Mouse (Mus musculus) layer of hippocampus, adult 18-20 months (tissue): ENCODE data around the gene Smg6. TPM values are rescaled to one million over a fixed set of nuclear protein-coding genes. Genes with fewer than 3 reads are reported as not detected.
A peak's percentile ranks its signal among the peaks of the same experiment; 100 is the strongest.

Experiments used
- DNase-seq, 2 experiments: peaks; one replicate each; pipeline ENCODE4 v3.0.0; 2022; ENCODE audit warnings: low spot score in 2 of 2
- total RNA-seq, 2 experiments: library from RNA; stranded (reverse); gene quantifications; 2 replicates each; pipeline ENCODE4 v1.2.3; 2021

Gene Smg6
- total RNA-seq, 2 experiments from 2014 or later, result 35.0 to 36.0 TPM

DNA sequence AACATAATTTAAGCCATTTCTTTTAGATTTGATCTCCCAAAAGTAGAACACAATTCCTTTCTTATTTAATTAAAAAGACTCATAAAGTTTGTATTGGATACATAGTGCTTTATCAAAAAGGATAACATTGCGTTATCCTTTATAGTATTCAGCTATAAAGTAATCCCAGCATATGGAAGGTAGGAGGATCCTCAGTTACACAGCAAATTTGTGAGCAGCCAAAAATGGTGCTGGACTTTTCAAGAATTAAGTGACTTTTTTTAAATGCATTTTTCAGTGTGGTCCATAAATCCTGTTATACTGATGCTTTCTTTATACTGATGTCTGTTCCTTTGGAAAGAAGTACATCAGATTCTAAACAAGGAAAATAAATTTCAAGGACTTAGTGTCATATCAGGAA, 169.1 kb downstream of the Smg6 start:
- no peak for DNase-seq

GRCm38 (mm10) chr11:75102763-75103339, 177.2 kb downstream of the Smg6 start:
- DNase-seq, result peak in 1 of 2 experiments; percentile 41

- DNase-seq, result no peak
Measured at GRCm38 (mm10) chr11:75106614-75107013, 181.0 kb downstream of the Smg6 start.

DNA sequence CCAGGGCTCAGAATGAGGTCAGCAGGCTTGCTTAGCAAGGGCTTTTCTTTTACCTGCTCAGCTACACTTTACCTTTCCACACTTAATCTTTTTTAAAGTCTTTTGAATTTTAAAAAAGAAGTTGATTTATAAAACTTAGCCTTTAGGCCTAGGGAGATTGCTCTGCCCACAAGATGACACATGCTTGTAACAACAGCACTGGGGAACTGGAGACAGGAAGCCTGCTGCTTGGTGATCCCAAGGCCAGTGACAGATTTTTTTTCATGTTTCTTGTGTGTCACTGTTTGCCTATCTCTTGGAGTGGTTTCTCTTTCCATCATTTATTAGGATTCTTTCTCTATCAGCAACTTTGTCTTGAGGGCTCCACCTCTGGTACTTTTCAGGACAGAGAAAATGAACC, 183.3 kb downstream of the Smg6 start:
- no peak for DNase-seq

DNA sequence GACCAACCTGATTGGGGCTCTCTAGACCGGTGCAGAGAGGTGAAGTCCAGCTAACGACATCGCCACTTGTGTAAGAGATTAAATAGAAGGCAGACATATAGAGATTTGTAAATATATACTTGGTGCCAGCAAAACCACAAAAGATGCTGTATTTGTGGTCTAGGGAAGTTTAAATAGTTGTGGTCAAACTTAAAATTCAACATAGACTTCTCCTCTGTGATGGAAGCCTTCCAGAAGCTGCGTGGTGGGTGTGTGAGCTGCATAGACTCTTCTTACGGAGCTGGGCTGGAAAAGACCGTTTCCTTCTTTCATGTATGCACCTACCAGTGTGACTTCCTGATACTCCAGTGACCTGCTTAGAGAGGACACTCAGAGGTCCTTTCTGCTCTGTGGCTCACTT, 190.8 kb downstream of the Smg6 start:
- no peak for DNase-seq

- DNase-seq, result peak; percentile 58 to 75
Measured at GRCm38 (mm10) chr11:75118141-75118540, 192.5 kb downstream of the Smg6 start.

- peak; percentile 42 to 47 for DNase-seq
Measured at GRCm38 (mm10) chr11:75119298-75119697, 193.7 kb downstream of the Smg6 start.

- no peak for DNase-seq
Measured at GRCm38 (mm10) chr11:75119841-75120240, 194.2 kb downstream of the Smg6 start.

GRCm38 (mm10) chr11:75121348-75121747, 195.7 kb downstream of the Smg6 start:
- DNase-seq, result no peak

GRCm38 (mm10) chr11:75124406-75124805, 198.8 kb downstream of the Smg6 start:
- DNase-seq, result no peak

DNA sequence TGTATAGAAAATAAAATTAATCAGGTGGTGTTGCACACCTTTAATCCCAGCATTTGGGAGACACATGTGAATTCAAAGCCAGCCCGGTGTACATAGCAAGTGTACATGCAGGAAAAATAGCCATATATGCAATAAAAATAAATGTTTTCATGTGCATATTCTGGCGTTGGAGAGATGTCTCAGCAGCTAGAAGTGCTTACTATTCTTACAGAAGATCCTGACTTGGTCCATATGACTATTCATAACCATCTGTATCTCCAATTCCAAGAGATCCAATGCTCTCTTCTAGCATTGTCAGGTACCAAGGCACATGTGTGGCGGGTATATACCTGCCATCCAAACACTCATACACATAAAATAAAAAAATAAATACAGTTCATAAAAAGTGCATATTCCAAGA, 200.8 kb downstream of the Smg6 start:
- DNase-seq, result no peak

DNA sequence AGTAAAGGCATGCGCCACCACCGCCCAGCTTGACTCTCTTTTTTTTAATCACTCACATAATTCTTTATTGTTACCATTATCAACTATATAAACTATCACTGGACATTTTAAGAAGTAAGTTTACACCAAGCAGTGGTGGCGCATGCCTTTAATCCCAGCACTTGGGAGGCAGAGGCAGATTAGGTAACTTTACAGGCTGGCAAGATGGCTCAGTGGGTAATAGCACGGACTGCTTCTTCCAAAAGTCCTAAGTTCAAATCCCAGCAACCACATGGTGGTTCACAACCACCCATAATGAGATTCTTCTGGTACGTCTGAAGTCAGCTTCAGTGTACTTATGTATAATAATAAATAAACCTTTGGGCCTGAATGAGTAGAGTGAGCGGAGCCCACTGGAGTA, 203.9 kb downstream of the Smg6 start:
- no peak for DNase-seq

- DNase-seq, result no peak
Measured at GRCm38 (mm10) chr11:75131300-75131699, 205.7 kb downstream of the Smg6 start.

DNA sequence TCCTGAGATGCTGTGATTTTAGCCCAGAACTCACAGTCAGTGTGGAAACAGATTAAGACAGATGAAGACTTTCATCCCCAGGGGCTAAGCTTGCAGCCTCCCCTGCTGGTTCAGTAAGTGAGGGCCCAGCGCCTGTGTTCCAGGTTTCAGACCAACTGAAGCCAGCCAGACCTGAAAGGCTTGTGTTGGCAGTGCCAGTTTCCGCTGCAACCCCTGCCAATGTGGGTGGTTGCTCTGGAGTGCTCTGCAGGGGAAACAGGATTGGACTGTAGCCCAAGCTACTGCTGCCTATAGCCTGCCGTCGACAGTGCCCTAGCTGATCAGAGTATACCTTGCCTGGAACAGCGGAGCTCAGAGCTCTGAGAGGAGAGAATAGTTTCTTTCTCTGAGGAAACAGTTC, 206.7 kb downstream of the Smg6 start:
- peak; percentile 42 to 62 for DNase-seq

DNA sequence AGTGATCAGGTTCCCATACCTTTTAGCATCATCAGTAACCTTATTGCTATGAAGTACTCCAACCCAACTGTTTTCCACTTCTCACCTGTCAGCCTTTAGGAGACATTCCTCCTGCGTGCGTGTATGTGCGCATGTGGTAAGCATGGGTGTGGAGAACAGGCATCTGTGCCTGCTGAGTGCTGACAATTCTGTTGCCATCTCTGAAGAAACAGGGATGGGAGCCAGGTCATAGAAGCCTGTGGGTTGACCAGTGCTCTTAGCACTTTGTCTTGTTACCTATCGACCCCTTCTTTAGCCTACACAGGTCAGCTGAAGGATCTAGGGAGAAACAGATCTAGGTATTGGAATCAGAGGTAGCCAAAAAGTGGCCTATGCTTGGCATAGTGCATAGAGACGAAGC, 207.8 kb downstream of the Smg6 start:
- no peak for DNase-seq

GRCm38 (mm10) chr11:75133951-75134350, 208.3 kb downstream of the Smg6 start:
- no peak for DNase-seq

DNA sequence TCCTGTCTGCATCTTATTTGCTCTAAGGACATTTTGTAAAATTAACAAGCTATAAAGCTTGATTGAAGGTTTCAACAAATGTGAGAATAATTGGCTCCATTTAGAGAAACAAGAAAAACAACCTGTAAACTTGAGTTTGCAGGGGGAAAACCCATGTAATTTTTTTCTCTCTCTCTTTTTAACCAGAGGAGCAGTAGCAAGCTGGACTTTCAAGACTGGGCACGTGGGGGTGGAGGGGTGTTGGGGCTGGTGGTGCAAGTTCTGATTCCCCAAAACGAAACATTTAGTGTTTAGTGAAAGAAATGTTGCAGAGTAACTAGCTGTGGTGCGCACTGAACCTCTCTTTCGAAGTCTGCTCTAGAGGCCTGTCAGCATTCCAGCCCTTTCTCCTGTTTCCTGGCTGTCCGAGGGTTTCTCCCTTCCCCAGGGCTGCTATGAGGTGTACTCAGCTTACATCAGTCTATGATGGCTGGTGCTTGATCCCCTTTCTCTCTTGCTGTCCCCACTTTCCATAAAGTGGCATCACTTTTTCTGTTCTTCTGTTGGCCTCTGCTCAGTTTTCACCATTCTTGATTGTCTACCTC, 209.0 kb downstream of the Smg6 start:
- no peak for DNase-seq

GRCm38 (mm10) chr11:75135358-75135757, 209.7 kb downstream of the Smg6 start:
- no peak for DNase-seq

GRCm38 (mm10) chr11:75136666-75137398, 211.2 kb downstream of the Smg6 start:
- no peak for DNase-seq

DNA sequence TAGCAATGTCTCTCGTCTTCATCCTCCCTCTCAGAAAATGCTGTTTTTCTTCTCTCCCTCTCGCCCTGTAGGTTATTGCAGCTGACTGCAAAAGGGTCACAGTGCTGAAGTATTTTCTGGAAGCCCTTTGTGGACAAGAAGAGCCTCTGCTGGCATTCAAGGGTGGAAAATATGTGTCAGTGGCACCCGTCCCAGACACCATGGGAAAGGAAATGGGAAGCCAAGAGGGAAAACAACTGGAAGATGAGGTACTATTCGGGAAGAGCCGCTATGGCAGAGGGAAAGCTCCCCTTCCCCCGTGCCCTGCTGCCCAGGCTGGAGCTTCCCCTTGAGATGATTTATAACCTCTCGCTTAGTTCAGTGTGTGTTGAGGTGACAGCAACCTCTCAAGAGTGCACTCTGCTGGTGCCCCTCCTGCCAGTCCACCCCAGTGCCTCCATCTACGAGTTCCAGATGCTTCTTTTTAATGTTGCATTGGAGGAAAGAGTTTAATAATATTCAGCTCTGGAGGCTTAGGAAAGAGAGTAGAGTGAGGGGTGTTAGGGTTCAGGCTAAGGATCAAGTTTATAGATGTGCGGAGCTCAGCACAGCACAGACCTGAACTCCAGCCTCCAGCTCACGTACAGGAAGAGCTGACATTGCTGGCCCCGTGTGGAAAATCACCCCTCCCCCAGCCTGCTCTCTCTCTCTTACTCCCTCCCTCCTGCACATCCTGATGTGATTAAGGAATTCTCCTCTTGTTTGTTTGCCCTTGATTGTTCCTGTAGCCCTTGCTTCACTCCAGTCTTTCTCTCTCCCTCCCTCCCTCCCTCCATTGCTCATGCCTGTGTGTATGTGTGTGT, 213.7 kb downstream of the Smg6 start:
- no peak for DNase-seq

DNA sequence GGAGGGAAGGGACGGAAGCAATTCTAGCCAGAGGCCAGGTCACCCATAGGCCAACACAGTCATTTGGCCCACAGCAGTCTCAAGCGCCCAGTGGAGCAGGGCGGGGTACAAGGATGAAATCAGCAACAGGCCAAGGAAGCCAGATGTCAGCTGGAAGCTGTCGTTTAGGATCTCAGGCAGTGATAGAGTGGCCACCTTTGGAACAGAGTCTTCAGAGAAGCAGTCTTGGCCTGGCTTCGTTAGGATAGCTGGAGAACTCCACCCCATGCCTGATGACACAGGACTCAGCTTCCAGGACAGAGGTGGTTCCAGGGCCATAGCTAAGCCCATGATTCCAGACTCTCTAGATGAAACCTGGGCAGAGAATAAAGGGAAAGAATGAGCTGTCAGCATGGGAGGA, 214.8 kb downstream of the Smg6 start:
- DNase-seq, result no peak

- no peak for DNase-seq
Measured at GRCm38 (mm10) chr11:75141038-75141437, 215.4 kb downstream of the Smg6 start.
